Mouse (Mus musculus): ENCODE measurements around the gene A930002H24Rik. TPM values are rescaled to one million over a fixed set of nuclear protein-coding genes. Genes with fewer than 3 reads are reported as not detected.
"Not testable (repeated sequence)": the region's sequence is repeated elsewhere in the genome, so short reads cannot be mapped to it uniquely, and the experiment has no call there.

A930002H24Rik gene
- 1 to 10 TPM; 1.2 to 2.4 TPM for total RNA-seq (2021)
- long read RNA-seq, experiment 1, transcript A930002H24Rik-201 (1 exons, 492 nt) = major isoform, 6 of 6 reads
- long read RNA-seq, experiment 1, partial matches to known transcripts = 0 of 6 reads
- long read RNA-seq, experiment 1, other reads (novel, unspliced or antisense) = 0 of 6 reads
- long read RNA-seq, experiment 2, partial matches to known transcripts = 0 of 3 reads
- long read RNA-seq, experiment 2, other reads (novel, unspliced or antisense) = 0 of 3 reads

GRCm38 (mm10) chr17:63863647-63864149 is at the start of gene A930002H24Rik:
Gene A930002H24Rik (minus strand): TSS chr17:63863791.
- DNase-seq (ENCODE audit: low spot score in 2 of 2) = peak; percentile 99

- no peak for DNase-seq (ENCODE audit: low spot score in 2 of 2)
Measured at GRCm38 (mm10) chr17:63909297-63909696, 45.7 kb upstream of the A930002H24Rik start.

- no peak for DNase-seq (ENCODE audit: low spot score in 2 of 2)
Measured at GRCm38 (mm10) chr17:63897050-63897449, 33.5 kb upstream of the A930002H24Rik start.

- no peak for DNase-seq (ENCODE audit: low spot score in 2 of 2)
Measured at GRCm38 (mm10) chr17:63895829-63896228, 32.2 kb upstream of the A930002H24Rik start.

GRCm38 (mm10) chr17:63890611-63891010 is 27.0 kb upstream of the A930002H24Rik start:
- no peak for DNase-seq (ENCODE audit: low spot score in 2 of 2)

- DNase-seq (ENCODE audit: low spot score in 2 of 2) = no peak
Measured at GRCm38 (mm10) chr17:63886988-63887387, 23.4 kb upstream of the A930002H24Rik start.

GRCm38 (mm10) chr17:63880009-63880408 is 16.4 kb upstream of the A930002H24Rik start:
- no peak for DNase-seq (ENCODE audit: low spot score in 2 of 2)

- DNase-seq (ENCODE audit: low spot score in 2 of 2) = no peak
Measured at GRCm38 (mm10) chr17:63878889-63879288, 15.3 kb upstream of the A930002H24Rik start.

GRCm38 (mm10) chr17:63871773-63872172 is 8.2 kb upstream of the A930002H24Rik start:
- DNase-seq (ENCODE audit: low spot score in 2 of 2) = no peak

- peak; percentile 37 to 57 for DNase-seq (ENCODE audit: low spot score in 2 of 2)
Measured at GRCm38 (mm10) chr17:63864171-63864571, 580 bp upstream of the A930002H24Rik start.

- DNase-seq (ENCODE audit: low spot score in 2 of 2) = no peak
Measured at GRCm38 (mm10) chr17:63863012-63863630, 470 bp downstream of the A930002H24Rik start, which contains the start of gene Fer. Gene Fer (plus strand): TSS chr17:63863062.

- DNase-seq (ENCODE audit: low spot score in 2 of 2) = no peak
Measured at GRCm38 (mm10) chr17:63862399-63862798, 1.2 kb downstream of the A930002H24Rik start.

- peak in 1 of 2 experiments; percentile 34 for DNase-seq (ENCODE audit: low spot score in 2 of 2)
Measured at GRCm38 (mm10) chr17:63860988-63861387, 2.6 kb downstream of the A930002H24Rik start.

- no peak for DNase-seq (ENCODE audit: low spot score in 2 of 2)
Measured at GRCm38 (mm10) chr17:63857023-63857544, 6.5 kb downstream of the A930002H24Rik start.

GRCm38 (mm10) chr17:63850016-63850415 is 13.6 kb downstream of the A930002H24Rik start:
- DNase-seq (ENCODE audit: low spot score in 2 of 2) = no peak

- DNase-seq (ENCODE audit: low spot score in 2 of 2) = peak; percentile 66 to 88
Measured at GRCm38 (mm10) chr17:63849566-63849965, 14.0 kb downstream of the A930002H24Rik start.

GRCm38 (mm10) chr17:63849151-63849550 is 14.4 kb downstream of the A930002H24Rik start:
- DNase-seq (ENCODE audit: low spot score in 2 of 2) = no peak

- not testable (repeated sequence) for DNase-seq (ENCODE audit: low spot score in 2 of 2)
Measured at GRCm38 (mm10) chr17:63845766-63846165, 17.8 kb downstream of the A930002H24Rik start.

- no peak for DNase-seq (ENCODE audit: low spot score in 2 of 2)
Measured at GRCm38 (mm10) chr17:63844936-63845335, 18.7 kb downstream of the A930002H24Rik start.

GRCm38 (mm10) chr17:63842226-63842625 is 21.4 kb downstream of the A930002H24Rik start:
- DNase-seq (ENCODE audit: low spot score in 2 of 2) = no peak

GRCm38 (mm10) chr17:63839636-63840269 is 23.8 kb downstream of the A930002H24Rik start:
- DNase-seq (ENCODE audit: low spot score in 2 of 2) = no peak

GRCm38 (mm10) chr17:63838144-63838543 is 25.4 kb downstream of the A930002H24Rik start:
- DNase-seq (ENCODE audit: low spot score in 2 of 2) = no peak
